Mouse (Mus musculus) stomach, embryonic 14.5 days (tissue): ENCODE measurements around the gene Cd247. TPM values are rescaled to one million over a fixed set of nuclear protein-coding genes. Genes with fewer than 3 reads are reported as not detected.

Source experiments
- ATAC-seq: fragments of 200-750 bp; cut with Nextera tagmentation; 2 replicates; pipeline ENCODE4 v1.8.0; 2017; ENCODE audit warnings: low read depth, moderate TSS enrichment; ENCODE audit not compliant: insufficient number of reproducible peaks, insufficient read depth, low FRiP score
- H3K27ac ChIP-seq: fragments of 300-500 bp; sonication (generic); 2 replicates; pipeline ENCODE4 v1.5.1; 2014; ENCODE audit warnings: mild to moderate bottlenecking, low read length, moderate library complexity, mixed read lengths
- H3K27me3 ChIP-seq: fragments of 300-500 bp; sonication (generic); 2 replicates; pipeline ENCODE4 v1.6.1; 2014; ENCODE audit warnings: low read length, control low read depth, mixed read lengths; ENCODE audit not compliant: control insufficient read depth, insufficient read depth
- H3K36me3 ChIP-seq: fragments of 300-500 bp; sonication (generic); 2 replicates; pipeline ENCODE4 v1.6.1; 2014; ENCODE audit warnings: mild to moderate bottlenecking, control low read depth, low read length, moderate library complexity, mixed read lengths; ENCODE audit not compliant: control insufficient read depth, insufficient read depth
- H3K4me1 ChIP-seq: fragments of 300-500 bp; sonication (generic); 2 replicates; pipeline ENCODE4 v1.6.1; 2014; ENCODE audit warnings: low read length, control low read depth, mixed read lengths; ENCODE audit not compliant: control insufficient read depth, insufficient read depth
- H3K4me2 ChIP-seq: fragments of 300-500 bp; sonication (generic); replicated peaks from 2 replicates; pipeline ENCODE4 v1.6.1; 2014; ENCODE audit warnings: low read depth, low read length, control low read depth
- H3K4me3 ChIP-seq: fragments of 300-500 bp; sonication (generic); 2 replicates; pipeline ENCODE4 v1.5.1; 2014; ENCODE audit warnings: low read depth, low read length, control low read depth
- H3K9ac ChIP-seq: fragments of 300-500 bp; sonication (generic); replicated peaks from 2 replicates; pipeline ENCODE4 v1.6.1; 2014; ENCODE audit warnings: low read depth, mild to moderate bottlenecking, control low read depth, low read length, moderate library complexity, mixed read lengths
- H3K9me3 ChIP-seq: fragments of 300-500 bp; sonication (generic); 2 replicates; pipeline ENCODE4 v1.6.1; 2016; ENCODE audit warnings: low read depth, low read length, control low read depth; ENCODE audit not compliant: control insufficient read depth
- WGBS: fragments of 180-500 bp; shearing (Covaris S2); extraction: QIAGEN DNeasy Blood & Tissue Kit; methylation state at CpG from one replicate; pipeline ENCODE4 v1.1.7; 2014; 5-methylcytosine and 5-hydroxymethylcytosine counted together
- polyA plus RNA-seq: library from polyadenylated mRNA; unstranded; fragments of >200 nt; fragmentation: Nextera tagmentation; extraction: Ambion mirVana; gene quantifications from 2 replicates; pipeline ENCODE4 v1.2.1, GENCODE M21; 2014

Cd247 gene
- polyA plus RNA-seq, 1 experiment from 2014 or later = 1.5 TPM

- no peak overlapping the region for H3K4me3 ChIP-seq
- H3K27me3 ChIP-seq = no peaks in the 10 kb centered on the region
- WGBS = 24% methylated on average over 12 of the region's 12 CpGs
- H3K4me2 ChIP-seq = peak overlapping the region; percentile 19
- H3K9ac ChIP-seq = no peak overlapping the region
- no peak overlapping the region for H3K27ac ChIP-seq
- no peak for ATAC-seq
- H3K4me1 ChIP-seq = peaks cover 14% of the 10 kb centered on the region
- no peaks in the 10 kb centered on the region for H3K9me3 ChIP-seq
- H3K36me3 ChIP-seq = no peaks in the 10 kb centered on the region
Measured at GRCm38 (mm10) chr1:165834633-165834975, 46.1 kb downstream of the Cd247 start.

GRCm38 (mm10) chr1:165836461-165836860, 48.0 kb downstream of the Cd247 start:
- no peaks in the 10 kb centered on the region; the same call in 1 of the 2 replicates for H3K27me3 ChIP-seq
- H3K27ac ChIP-seq = no peak overlapping the region
- ATAC-seq = peak; percentile 20; the same call in 1 of the 2 replicates

DNA sequence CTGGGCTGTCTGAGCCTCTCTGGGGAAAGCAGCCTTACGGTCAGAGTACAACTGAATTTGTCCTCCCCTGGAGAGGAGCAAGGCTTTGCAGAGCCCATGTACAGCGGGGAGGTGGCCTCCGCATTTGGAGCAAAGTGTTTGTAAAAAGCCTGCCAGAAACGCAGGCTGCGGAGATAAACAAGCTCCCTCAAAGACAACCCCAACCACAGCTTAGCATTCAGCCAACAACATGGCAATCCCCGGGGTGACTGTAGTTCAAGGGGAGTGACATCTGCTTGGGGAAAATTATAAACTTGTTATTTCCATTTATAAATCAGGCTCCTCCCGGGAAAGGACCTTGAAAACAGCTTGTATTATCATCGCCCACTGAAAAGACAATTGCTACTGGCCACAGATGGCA, 49.1 kb downstream of the Cd247 start:
- no peaks in the 10 kb centered on the region for H3K9me3 ChIP-seq
- H3K4me2 ChIP-seq = no peak overlapping the region
- WGBS = 34% methylated on average over 8 of the region's 8 CpGs
- no peak overlapping the region for H3K9ac ChIP-seq
- H3K4me3 ChIP-seq = no peak overlapping the region
- H3K4me1 ChIP-seq = peaks cover 19% of the 10 kb centered on the region
- no peaks in the 10 kb centered on the region; the same call in 1 of the 2 replicates for H3K27me3 ChIP-seq
- no peaks in the 10 kb centered on the region for H3K36me3 ChIP-seq
- peak overlapping the region; percentile 64; the same call in 1 of the 2 replicates for H3K27ac ChIP-seq
- no peak for ATAC-seq

More at GRCm38 (mm10) chr1:165836461-165836860, 48.0 kb downstream of the Cd247 start:
- Histone ChIP-seq H3K36me3 (no peaks in the 10 kb centered on the region), H3K9me3 (no peaks in the 10 kb centered on the region), H3K4me3 (no peak overlapping the region), H3K4me1 (peaks cover 19% of the 10 kb centered on the region), H3K9ac (no peak overlapping the region), H3K4me2 (no peak overlapping the region)
- WGBS = 10% methylated on average over 6 of the region's 6 CpGs

- ATAC-seq = no peak
- no peak overlapping the region for H3K9ac ChIP-seq
- H3K27ac ChIP-seq = no peak overlapping the region
- H3K4me1 ChIP-seq = peaks cover 19% of the 10 kb centered on the region
- no peak overlapping the region for H3K4me2 ChIP-seq
- H3K36me3 ChIP-seq = no peaks in the 10 kb centered on the region
- WGBS = 78% methylated on average over 4 of the region's 4 CpGs
- no peak overlapping the region for H3K4me3 ChIP-seq
- H3K27me3 ChIP-seq = no peaks in the 10 kb centered on the region; the same call in 1 of the 2 replicates
- H3K9me3 ChIP-seq = no peaks in the 10 kb centered on the region
Measured at GRCm38 (mm10) chr1:165839201-165839600, 50.7 kb downstream of the Cd247 start.

GRCm38 (mm10) chr1:165840548-165841230, 52.2 kb downstream of the Cd247 start:
- WGBS = 15% methylated on average over 31 of the region's 31 CpGs
- peak overlapping the region; percentile 24 for H3K4me3 ChIP-seq
- ATAC-seq = no peak
- H3K4me2 ChIP-seq = peak overlapping the region; percentile 57
- peak overlapping the region; percentile 42; the same call in 1 of the 2 replicates for H3K9ac ChIP-seq
- H3K27ac ChIP-seq = no peak overlapping the region
- H3K27me3 ChIP-seq = no peaks in the 10 kb centered on the region; the same call in 1 of the 2 replicates
- H3K9me3 ChIP-seq = no peaks in the 10 kb centered on the region
- H3K4me1 ChIP-seq = peaks cover 16% of the 10 kb centered on the region
- H3K36me3 ChIP-seq = no peaks in the 10 kb centered on the region

- Histone ChIP-seq H3K27me3 (no peaks in the 10 kb centered on the region; the same call in 1 of the 2 replicates), H3K4me2 (no peak overlapping the region), H3K4me3 (no peak overlapping the region), H3K9ac (no peak overlapping the region), H3K4me1 (peaks cover 5% of the 10 kb centered on the region), H3K36me3 (no peaks in the 10 kb centered on the region), H3K9me3 (no peaks in the 10 kb centered on the region), H3K27ac (no peak overlapping the region)
- WGBS = 72% methylated on average over 7 of the region's 7 CpGs
- ATAC-seq = no peak
Measured at GRCm38 (mm10) chr1:165842170-165842569, 53.7 kb downstream of the Cd247 start.

GRCm38 (mm10) chr1:165843586-165843985, 55.1 kb downstream of the Cd247 start:
- Histone ChIP-seq H3K4me1 (peaks cover 5% of the 10 kb centered on the region), H3K27me3 (no peaks in the 10 kb centered on the region; the same call in 1 of the 2 replicates), H3K4me2 (no peak overlapping the region), H3K9me3 (no peaks in the 10 kb centered on the region), H3K9ac (no peak overlapping the region), H3K36me3 (no peaks in the 10 kb centered on the region), H3K27ac (no peak overlapping the region), H3K4me3 (no peak overlapping the region)
- WGBS = 65% methylated on average over 3 of the region's 3 CpGs
- no peak for ATAC-seq

DNA sequence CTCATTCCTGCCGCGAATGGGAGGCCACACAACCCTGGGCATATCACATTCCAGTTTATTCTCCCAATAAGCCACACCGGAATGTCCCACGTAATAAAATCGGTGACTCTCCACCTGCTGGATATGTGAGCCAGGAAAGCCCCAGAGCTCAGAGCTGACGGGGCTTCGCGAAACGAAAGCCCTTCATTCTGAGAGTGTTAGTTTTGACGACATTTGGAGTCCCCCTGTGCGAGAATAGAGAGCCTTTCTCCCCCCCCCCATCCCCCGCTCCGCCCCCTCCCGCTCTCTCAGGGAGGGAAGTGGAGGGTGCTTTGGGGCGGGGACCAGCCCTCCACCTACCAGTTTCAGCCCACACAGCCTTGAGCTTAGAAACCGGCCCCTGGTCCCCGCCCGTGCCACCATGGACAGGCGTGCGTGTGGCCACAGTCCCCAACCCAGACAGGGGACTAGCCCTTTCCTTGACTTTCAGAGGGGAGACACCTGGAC, 56.0 kb downstream of the Cd247 start:
- Histone ChIP-seq H3K4me2 (peak overlapping the region; percentile 100), H3K4me3 (peak overlapping the region; percentile 50), H3K9ac (peak overlapping the region; percentile 21; the same call in 1 of the 2 replicates), H3K27ac (no peak overlapping the region), H3K36me3 (no peaks in the 10 kb centered on the region), H3K4me1 (peaks cover 8% of the 10 kb centered on the region), H3K27me3 (no peaks in the 10 kb centered on the region; the same call in 1 of the 2 replicates), H3K9me3 (no peaks in the 10 kb centered on the region)
- peak; percentile 24; the same call in 1 of the 2 replicates for ATAC-seq
- WGBS = 2% methylated on average over 18 of the region's 20 CpGs
